Mouse (Mus musculus) ES-Bruce4 (cell line): ENCODE measurements around the gene Myo1e.

Source experiments
- CTCF ChIP-seq: IDR thresholded peaks from one replicate; pipeline ENCODE4 v1.8.1; 2011; ENCODE audit warnings: low read depth, low read length
- EP300 ChIP-seq: IDR thresholded peaks from 2 replicates; pipeline ENCODE4 v1.6.1; 2011; ENCODE audit warnings: low read depth, low read length; ENCODE audit not compliant: insufficient read depth

GRCm38 (mm10) chr9:70211638-70212037 is 4.5 kb downstream of the Myo1e start:
- no peak for TF ChIP-seq CTCF
- no peak for TF ChIP-seq EP300
